Mouse (Mus musculus) adrenal gland, postnatal 25 days (tissue): ENCODE measurements around the gene Tmem185b. TPM values are rescaled to one million over a fixed set of nuclear protein-coding genes. Genes with fewer than 3 reads are reported as not detected.

Experiments used
- DNase-seq: peaks from one replicate; pipeline ENCODE4 v3.0.0; 2021; ENCODE audit warnings: mixed read lengths
- long read RNA-seq: library from polyadenylated mRNA; stranded (forward); transcript quantifications from one replicate; pipeline ENCODE4 v2.0.0, GENCODE M21; 2021
- total RNA-seq: library from RNA; stranded (reverse); gene quantifications from 2 replicates; pipeline ENCODE4 v1.2.3, GENCODE M21; 2021

The Tmem185b gene
- 21.6 and 30.7 TPM in 2 replicates for total RNA-seq
- long read RNA-seq, transcript Tmem185b-202 (1 exons, 2,824 nt), result major isoform, 27 of 27 reads
- long read RNA-seq, partial matches to known transcripts, result 0 of 27 reads
- long read RNA-seq, other reads (novel, unspliced or antisense), result 0 of 27 reads

GRCm38 (mm10) chr1:119525689-119526591 lies at the start of gene Tmem185b:
TSS of gene Tmem185b (plus strand) at chr1:119526160.
- peak; percentile 96 for DNase-seq

- DNase-seq, result no peak
Observed at GRCm38 (mm10) chr1:119476905-119477353, 49.0 kb upstream of the Tmem185b start.

GRCm38 (mm10) chr1:119479641-119480040 lies 46.3 kb upstream of the Tmem185b start:
- no peak for DNase-seq

GRCm38 (mm10) chr1:119480678-119481077 lies 45.3 kb upstream of the Tmem185b start:
- no peak for DNase-seq

GRCm38 (mm10) chr1:119481205-119481932 lies 44.6 kb upstream of the Tmem185b start:
- DNase-seq, result no peak

GRCm38 (mm10) chr1:119482891-119483290 lies 43.1 kb upstream of the Tmem185b start:
- DNase-seq, result no peak

GRCm38 (mm10) chr1:119484457-119484856 lies 41.5 kb upstream of the Tmem185b start:
- DNase-seq, result peak; percentile 39

- DNase-seq, result no peak
Observed at GRCm38 (mm10) chr1:119485825-119486224, 40.1 kb upstream of the Tmem185b start.

- no peak for DNase-seq
Observed at GRCm38 (mm10) chr1:119487917-119488590, 37.9 kb upstream of the Tmem185b start.

GRCm38 (mm10) chr1:119490765-119491164 lies 35.2 kb upstream of the Tmem185b start:
- no peak for DNase-seq

GRCm38 (mm10) chr1:119492097-119492496 lies 33.9 kb upstream of the Tmem185b start:
- DNase-seq, result peak; percentile 92

GRCm38 (mm10) chr1:119492505-119492904 lies 33.5 kb upstream of the Tmem185b start:
- DNase-seq, result no peak

GRCm38 (mm10) chr1:119494024-119494711 lies 31.8 kb upstream of the Tmem185b start:
- DNase-seq, result no peak

- DNase-seq, result peak; percentile 41
Observed at GRCm38 (mm10) chr1:119494712-119495395, 31.1 kb upstream of the Tmem185b start.

GRCm38 (mm10) chr1:119495396-119495775 lies 30.6 kb upstream of the Tmem185b start:
- DNase-seq, result no peak

- DNase-seq, result no peak
Observed at GRCm38 (mm10) chr1:119497346-119498004, 28.5 kb upstream of the Tmem185b start.

GRCm38 (mm10) chr1:119498536-119499231 lies 27.3 kb upstream of the Tmem185b start:
- no peak for DNase-seq

GRCm38 (mm10) chr1:119499456-119499855 lies 26.5 kb upstream of the Tmem185b start:
- no peak for DNase-seq

GRCm38 (mm10) chr1:119501881-119502280 lies 24.1 kb upstream of the Tmem185b start:
- no peak for DNase-seq

GRCm38 (mm10) chr1:119502729-119503128 lies 23.2 kb upstream of the Tmem185b start:
- no peak for DNase-seq
